Mouse (Mus musculus) C2C12 (cell line): Measurements from ENCODE around the gene Clasp1.

ENCODE experiments used
- CTCF ChIP-seq: IDR thresholded peaks from one replicate; pipeline ENCODE4 v1.5.1; 2011; ENCODE audit not compliant: control insufficient read depth, insufficient read depth, insufficient read length
- MAX ChIP-seq: IDR thresholded peaks from one replicate; pipeline ENCODE4 v1.6.1; 2011; ENCODE audit warnings: mild to moderate bottlenecking, control low read depth

DNA sequence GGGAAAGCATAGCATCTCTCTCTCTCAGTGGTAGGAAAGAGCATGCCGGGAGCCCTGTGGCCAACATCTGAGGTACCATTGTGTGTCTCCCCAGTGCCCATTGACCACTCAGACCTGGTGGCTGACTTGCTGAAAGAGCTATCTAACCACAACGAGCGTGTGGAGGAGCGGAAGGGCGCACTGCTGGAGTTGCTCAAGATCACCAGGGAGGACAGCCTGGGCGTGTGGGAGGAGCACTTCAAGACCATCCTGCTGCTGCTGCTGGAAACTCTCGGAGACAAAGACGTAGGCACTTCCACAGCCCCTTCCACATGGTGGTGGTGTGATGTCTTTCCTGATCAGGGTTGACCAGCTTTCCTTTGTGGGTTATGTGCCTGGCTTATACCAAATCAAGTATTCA, 192.3 kb downstream of the Clasp1 start:
- TF ChIP-seq CTCF: no peak
- no peak for TF ChIP-seq MAX
